Mouse (Mus musculus): ENCODE data around the gene Lmo7.

Lmo7 gene

DNA sequence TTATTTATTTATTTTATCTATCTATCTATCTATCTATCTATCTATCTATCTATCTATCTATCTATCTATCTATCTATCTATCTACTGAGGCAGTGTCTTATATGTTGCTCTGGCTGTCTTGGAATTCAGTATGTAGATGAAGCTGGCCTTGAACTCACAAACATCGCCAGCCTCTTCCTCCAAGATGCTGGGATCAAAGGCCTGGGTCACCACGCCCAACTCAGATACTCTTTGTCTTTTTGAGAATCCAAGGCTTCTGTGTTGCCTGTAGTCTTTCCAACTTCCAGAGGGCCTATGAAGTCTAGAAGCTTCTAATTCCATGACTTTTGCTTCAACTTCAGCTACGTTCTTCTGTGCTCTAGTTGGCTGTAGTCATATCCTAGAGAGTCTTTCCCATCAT lies 48.7 kb downstream of the Lmo7 start:
- no peak for DNase-seq (ENCODE audit: low spot score)

- no peak for DNase-seq (ENCODE audit: low spot score)
Measured at GRCm38 (mm10) chr14:101780016-101780415, 50.3 kb downstream of the Lmo7 start.

DNA sequence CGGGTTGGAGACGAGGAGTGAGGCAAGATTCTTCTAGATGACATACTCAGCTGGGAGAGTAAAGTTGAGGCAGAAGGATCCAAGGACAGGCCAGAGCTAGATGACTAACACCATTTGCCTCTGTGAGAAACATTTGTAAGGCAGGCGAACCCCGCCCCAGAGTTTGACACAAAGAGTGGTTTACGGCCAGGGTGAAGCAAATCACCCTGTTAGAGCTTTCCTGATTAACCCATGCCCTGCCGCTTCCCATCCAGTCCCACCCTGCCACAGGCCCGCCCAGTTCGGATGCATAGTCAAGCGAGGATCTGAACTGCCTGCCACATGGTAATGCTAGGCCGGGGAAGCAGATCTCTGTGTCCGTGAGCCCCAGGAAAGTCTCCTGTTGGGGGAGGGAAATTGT lies 51.5 kb downstream of the Lmo7 start:
- no peak for DNase-seq (ENCODE audit: low spot score)

DNA sequence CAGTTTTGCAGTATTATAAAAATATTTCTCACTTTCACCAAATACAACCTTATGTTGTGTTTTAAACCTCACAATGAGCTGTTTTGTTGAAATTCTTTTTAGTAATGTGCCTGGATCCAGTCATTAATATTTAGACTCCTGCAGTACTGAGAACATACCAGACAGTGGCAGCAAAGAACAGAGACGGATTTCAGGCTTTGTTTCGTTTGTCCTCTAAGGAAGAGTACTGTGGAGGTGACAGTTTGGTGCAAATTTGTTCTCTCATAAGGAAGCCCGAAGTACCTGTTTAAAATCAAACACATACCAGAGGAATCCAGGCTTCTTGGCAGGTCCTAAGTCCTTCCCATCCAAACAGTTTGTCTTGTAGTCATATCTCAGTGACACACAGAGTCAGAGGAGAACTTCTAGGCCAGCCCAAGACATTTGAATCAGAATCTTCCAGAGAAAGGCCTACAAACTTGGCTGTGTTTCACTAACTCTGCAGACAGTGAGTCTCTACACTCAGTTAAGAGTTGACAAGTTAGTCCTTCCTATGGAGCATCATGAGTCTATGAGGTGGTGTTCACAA lies 52.3 kb downstream of the Lmo7 start:
- peak; percentile 17 for DNase-seq (ENCODE audit: low spot score)

DNA sequence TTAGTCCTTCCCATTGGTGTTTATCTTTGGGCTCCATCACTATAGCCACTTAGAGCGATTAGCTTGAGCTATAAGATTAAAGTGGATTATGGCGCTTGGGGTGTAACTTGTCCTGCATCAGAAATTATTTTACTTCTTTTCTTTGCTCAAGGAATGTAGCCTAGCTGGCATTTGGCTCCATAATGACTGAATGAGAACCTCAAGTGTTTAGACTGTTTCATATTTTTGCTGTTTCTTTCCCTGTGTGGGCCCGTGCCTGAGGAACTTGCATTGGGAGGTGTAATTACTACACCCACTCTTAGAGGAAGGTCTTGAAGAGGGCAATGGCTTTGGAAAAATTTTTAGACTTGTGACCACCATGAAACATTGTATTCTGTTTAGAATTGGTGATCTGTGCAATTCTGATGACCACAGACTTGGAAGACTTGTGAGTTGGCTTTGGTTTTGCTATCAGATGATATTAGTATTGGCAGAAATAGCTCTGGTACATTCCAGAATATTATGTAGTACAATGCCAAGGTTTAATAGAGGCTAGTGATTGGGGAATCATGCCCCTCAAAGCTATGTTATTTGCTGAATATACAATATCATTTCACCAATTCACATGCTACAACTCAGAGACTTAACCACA lies 54.7 kb downstream of the Lmo7 start:
- no peak for DNase-seq (ENCODE audit: low spot score)

- DNase-seq (ENCODE audit: low spot score) = peak; percentile 43
Measured at GRCm38 (mm10) chr14:101787903-101788302, 58.1 kb downstream of the Lmo7 start.

- DNase-seq (ENCODE audit: low spot score) = no peak
Measured at GRCm38 (mm10) chr14:101788475-101788874, 58.7 kb downstream of the Lmo7 start.

- DNase-seq (ENCODE audit: low spot score) = no peak
Measured at GRCm38 (mm10) chr14:101794553-101795177, 64.9 kb downstream of the Lmo7 start.

GRCm38 (mm10) chr14:101797930-101798500 lies 68.3 kb downstream of the Lmo7 start:
- peak; percentile 44 for DNase-seq (ENCODE audit: low spot score)

- no peak for DNase-seq (ENCODE audit: low spot score)
Measured at GRCm38 (mm10) chr14:101798766-101799165, 69.0 kb downstream of the Lmo7 start.

DNA sequence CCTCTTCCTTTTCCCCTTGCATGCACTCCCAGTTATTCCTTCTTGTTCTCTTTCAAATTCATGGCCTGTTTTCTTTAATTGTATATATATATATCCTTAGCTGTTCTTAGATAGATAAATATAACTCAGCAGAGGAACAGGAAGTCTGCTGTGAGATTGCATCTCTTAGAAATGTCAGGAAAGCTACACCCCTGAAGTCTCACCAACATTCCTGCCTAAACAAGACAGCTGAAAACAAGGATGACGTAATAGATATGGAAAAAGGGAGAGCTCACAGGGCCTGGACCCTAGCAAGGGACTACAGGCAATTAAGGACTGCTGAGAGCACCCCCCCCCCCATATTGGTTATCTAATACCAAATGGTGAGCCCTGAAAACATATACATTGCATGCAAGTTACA lies 71.9 kb downstream of the Lmo7 start:
- DNase-seq (ENCODE audit: low spot score) = no peak

DNA sequence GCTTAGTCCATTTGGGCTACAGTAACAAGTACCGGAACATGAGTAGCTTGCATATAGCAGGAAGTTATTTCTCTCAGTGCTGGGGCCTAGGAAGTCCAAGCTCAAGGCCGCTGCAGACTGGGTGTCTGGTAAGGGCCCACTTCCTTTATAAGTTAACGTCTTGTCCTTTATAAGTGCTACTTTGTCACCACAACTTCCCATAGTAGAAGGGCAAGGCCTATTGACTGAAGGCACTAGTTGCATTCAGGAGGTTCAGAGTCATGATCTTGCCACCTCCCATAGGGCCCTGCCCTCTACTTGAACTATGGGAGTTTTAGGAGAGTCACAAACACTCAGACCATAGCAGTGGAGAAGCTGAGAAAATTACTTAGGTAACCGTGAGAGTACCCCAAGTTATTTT lies 74.4 kb downstream of the Lmo7 start:
- DNase-seq (ENCODE audit: low spot score) = no peak

DNA sequence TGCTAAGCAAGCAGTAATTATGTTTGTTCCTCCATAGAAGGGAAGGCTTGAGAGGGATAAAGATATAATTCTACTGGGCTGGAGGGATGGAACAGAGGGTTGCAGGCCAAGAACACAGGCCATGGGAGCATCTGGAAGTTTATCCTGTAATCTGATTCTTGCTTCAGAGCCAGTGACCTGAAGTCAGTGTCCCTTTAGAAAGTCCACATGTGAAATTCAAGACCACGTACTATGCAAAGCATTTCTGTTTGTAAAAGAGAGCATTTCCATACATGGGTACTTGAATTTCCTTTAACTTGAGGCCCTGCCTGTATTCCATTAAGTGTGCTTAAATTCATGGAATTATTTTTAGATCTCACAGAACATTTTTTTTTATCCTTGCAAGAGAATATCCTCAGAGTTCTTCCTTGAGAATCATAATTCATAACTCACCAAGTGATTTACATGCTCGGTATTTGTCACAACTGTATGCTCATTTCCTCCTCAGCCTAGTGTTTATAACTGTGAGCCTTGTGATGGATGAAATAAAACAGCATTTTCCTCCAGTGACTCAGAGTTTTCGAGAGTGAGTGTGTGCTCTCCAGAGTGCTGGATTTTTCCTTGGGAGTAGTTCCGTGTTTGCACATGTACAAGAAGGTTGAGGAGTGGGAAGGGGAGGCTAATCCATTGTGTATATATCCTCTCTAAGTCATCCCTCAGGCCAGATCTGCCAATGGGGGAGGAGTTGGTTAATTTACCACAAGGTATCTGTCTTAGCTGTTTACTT lies 75.0 kb downstream of the Lmo7 start:
- DNase-seq (ENCODE audit: low spot score) = no peak

DNA sequence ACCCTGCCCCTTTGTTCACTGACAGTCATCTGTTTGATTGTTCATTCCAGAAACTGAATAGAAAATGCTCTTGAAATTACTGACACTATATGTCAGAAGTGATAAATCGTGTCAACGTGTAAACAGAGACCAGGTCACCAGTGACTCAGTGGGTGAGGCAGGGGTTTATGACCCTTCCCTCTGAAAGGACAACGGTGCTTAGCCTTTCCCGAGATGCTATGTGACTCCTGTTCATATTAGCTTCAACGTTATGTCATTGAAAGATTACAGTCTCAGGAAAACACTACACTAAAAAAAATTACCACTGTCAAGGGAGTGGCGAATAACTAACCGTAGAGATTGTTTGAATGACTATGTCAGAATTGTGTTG lies 75.6 kb downstream of the Lmo7 start:
- no peak for DNase-seq (ENCODE audit: low spot score)

DNA sequence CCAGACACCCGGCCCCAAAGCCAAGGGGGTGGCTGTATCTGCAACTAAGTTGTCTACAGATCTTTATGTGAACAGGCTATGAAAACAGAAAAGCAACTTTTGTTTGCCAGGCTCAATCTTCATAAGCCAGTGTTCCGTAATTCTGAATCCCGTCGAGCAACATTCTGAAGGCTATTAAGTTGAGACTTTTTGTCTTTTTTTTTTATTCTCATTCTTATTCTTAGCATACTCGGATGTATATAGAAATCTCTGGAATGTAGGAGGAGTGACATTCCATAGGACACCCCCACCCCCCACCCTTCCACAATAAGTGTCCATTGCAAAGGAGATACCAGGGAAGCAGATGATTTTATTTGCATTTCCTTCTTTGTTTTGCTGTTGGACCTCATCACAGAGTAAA lies 76.3 kb downstream of the Lmo7 start:
- DNase-seq (ENCODE audit: low spot score) = no peak

DNA sequence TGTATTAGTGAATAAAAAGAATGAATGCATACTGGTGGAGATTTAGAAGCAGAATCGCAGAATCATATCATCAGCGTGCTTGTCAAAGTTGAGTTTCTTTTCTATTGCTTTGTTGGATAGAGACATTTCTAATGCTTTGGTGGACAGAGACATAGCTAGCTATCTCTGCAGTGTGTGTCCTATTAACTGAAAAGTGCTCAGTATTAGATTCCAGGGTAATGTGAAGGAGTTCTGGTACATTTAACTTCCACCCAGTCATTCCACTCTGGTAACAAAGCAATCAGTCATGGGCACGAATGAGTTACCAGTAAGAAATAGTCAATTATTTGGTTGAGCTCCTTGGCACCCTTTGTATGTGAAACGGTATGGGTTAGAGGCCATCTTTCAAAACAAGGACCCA lies 76.8 kb downstream of the Lmo7 start:
- no peak for DNase-seq (ENCODE audit: low spot score)

GRCm38 (mm10) chr14:101816450-101816849 lies 86.7 kb downstream of the Lmo7 start:
- no peak for DNase-seq (ENCODE audit: low spot score)

- DNase-seq (ENCODE audit: low spot score) = peak; percentile 50
Measured at GRCm38 (mm10) chr14:101822390-101822789, 92.6 kb downstream of the Lmo7 start.

DNA sequence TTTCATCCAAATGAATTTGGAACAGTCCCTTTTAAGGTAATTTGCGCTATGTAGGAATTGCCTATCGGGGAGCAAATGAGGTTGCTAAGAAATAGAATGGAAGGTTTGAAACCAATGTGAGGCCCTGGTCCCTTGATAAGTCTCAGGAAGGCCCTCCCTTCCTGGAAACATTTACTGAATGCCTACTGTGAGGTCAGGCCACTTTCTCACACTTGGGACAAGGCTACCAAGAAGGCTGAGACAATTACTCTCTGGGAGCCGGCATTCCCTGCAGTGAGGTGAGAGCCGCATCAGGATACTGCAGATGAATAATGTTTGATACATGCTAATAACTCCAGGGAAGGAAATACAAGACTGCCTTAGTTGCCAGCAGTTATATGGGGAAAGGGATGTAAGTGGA lies 93.1 kb downstream of the Lmo7 start:
- no peak for DNase-seq (ENCODE audit: low spot score)

GRCm38 (mm10) chr14:101829676-101830075 lies 99.9 kb downstream of the Lmo7 start:
- no peak for DNase-seq (ENCODE audit: low spot score)

- DNase-seq (ENCODE audit: low spot score) = peak; percentile 10
Measured at GRCm38 (mm10) chr14:101830116-101830515, 100.4 kb downstream of the Lmo7 start.

- no peak for DNase-seq (ENCODE audit: low spot score)
Measured at GRCm38 (mm10) chr14:101834109-101834508, 104.4 kb downstream of the Lmo7 start.

DNA sequence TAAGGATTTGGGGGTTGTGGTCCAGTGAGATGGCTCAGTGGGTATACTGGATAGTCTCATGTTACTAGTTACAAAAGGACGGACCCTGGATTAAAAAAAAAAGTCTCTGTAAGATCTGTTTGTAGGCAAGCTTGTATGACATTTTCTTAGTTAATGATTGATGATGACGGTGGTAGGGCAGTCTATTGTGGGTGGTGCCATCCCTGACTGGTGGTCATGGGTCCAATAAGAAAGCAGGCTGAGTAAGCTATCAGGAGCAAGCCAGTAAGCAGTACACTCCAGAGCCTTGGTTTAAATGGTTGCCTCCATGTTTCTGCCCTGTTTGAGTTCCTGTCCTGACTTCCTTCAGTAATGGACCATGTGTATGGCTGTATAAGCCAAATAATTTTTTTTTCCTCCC lies 106.6 kb downstream of the Lmo7 start:
- DNase-seq (ENCODE audit: low spot score) = no peak

Measured in urinary bladder, postnatal 14 days (tissue).